Mouse (Mus musculus): ENCODE measurements around the gene Bfsp1. TPM values are rescaled to one million over a fixed set of nuclear protein-coding genes. Genes with fewer than 3 reads are reported as not detected.
A peak's percentile ranks its signal among the peaks of the same experiment; 100 is the strongest.

Gene Bfsp1
- total RNA-seq, 1 experiment, result 0.62 TPM

DNA sequence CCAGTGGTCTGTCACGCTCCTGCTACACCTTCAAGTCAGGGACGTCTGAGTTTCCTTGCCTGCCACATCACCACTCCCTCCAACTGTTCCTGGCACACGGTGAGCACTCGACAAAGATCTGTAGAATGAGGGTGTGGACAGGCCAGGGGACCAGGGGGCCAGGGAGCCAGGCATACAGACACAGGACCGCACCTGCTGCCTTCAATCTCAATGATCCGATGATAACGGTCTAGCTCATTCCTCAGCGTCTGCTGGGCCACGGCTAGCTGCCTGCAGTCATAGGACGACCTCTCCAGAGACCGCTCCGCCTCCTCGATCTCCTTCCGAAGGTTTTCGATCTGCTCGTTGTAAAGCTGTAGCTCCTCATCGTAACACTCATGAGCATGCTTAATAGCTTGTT is 31.3 kb downstream of the Bfsp1 start:
- no peak for TF ChIP-seq ZC3H11A (IDR thresholded peaks at IDR 0.05; ENCODE audit: borderline replicate concordance, low read depth, low read length)
- TF ChIP-seq CHD2 (IDR thresholded peaks at IDR 0.05; ENCODE audit: low read depth, low read length), result no peak
- TF ChIP-seq HCFC1 (IDR thresholded peaks at IDR 0.05; ENCODE audit: borderline replicate concordance, insufficient read depth, low read length), result no peak
- TF ChIP-seq ZNF384 (IDR thresholded peaks at IDR 0.05; ENCODE audit: low read depth, low read length), result no peak
- no peak for TF ChIP-seq MAFK (IDR thresholded peaks at IDR 0.05; ENCODE audit: insufficient read depth, low read depth, low read length)

GRCm38 (mm10) chr2:143813461-143813860 is 49.5 kb downstream of the Bfsp1 start:
- Histone ChIP-seq H3K9me3 (ENCODE audit: control insufficient read depth, insufficient read depth, low read depth, low read length) (no peaks in the 10 kb centered on the region), H3K4me3 (ENCODE audit: insufficient read depth in 1 of 2, low read depth in 1 of 2, low read length in 2 of 2, poor library complexity in 1 of 2, severe bottlenecking in 1 of 2) (no peak overlapping the region), H3K36me3 (ENCODE audit: control insufficient read depth, insufficient read depth, low read length, poor library complexity, severe bottlenecking) (no peaks in the 10 kb centered on the region), H3K9ac (ENCODE audit: insufficient read depth, low read depth, low read length, poor library complexity, severe bottlenecking) (no peak overlapping the region), H3K27ac (ENCODE audit: insufficient read depth, low read depth, low read length, poor library complexity, severe bottlenecking) (no peak overlapping the region), H3K4me1 (ENCODE audit: control insufficient read depth in 2 of 2, insufficient read depth in 2 of 2, low read length in 2 of 2, poor library complexity in 1 of 2) (no peaks in the 10 kb centered on the region)
- in situ Hi-C loops (cut with MboI; ENCODE audit: low sequenced_read_pairs in 2 of 2, unreplicated experiment in 2 of 2), result no loop called here
- no peak for TF ChIP-seq HCFC1 (IDR thresholded peaks at IDR 0.05; ENCODE audit: borderline replicate concordance, insufficient read depth, low read length)
- no peak for TF ChIP-seq ZC3H11A (IDR thresholded peaks at IDR 0.05; ENCODE audit: borderline replicate concordance, low read depth, low read length)
- TF ChIP-seq ZNF384 (IDR thresholded peaks at IDR 0.05; ENCODE audit: low read depth, low read length), result no peak
- TF ChIP-seq CHD2 (IDR thresholded peaks at IDR 0.05; ENCODE audit: low read depth, low read length), result no peak
- TF ChIP-seq MAFK (IDR thresholded peaks at IDR 0.05; ENCODE audit: insufficient read depth, low read depth, low read length), result no peak
- DNase-seq (ENCODE audit: low read depth, low spot score), result no peak

More for the DNA sequence above, 31.3 kb downstream of the Bfsp1 start:
- H3K36me3 ChIP-seq (ENCODE audit: control insufficient read depth, insufficient read depth, low read length, poor library complexity, severe bottlenecking), result no peaks in the 10 kb centered on the region
- H3K4me3 ChIP-seq (ENCODE audit: insufficient read depth in 1 of 2, low read depth in 1 of 2, low read length in 2 of 2, poor library complexity in 1 of 2, severe bottlenecking in 1 of 2), result no peak overlapping the region
- DNase-seq (ENCODE audit: low read depth, low spot score), result no peak
- no peaks in the 10 kb centered on the region for H3K9me3 ChIP-seq (ENCODE audit: control insufficient read depth, insufficient read depth, low read depth, low read length)
- no peak overlapping the region for H3K27ac ChIP-seq (ENCODE audit: insufficient read depth, low read depth, low read length, poor library complexity, severe bottlenecking)
- H3K9ac ChIP-seq (ENCODE audit: insufficient read depth, low read depth, low read length, poor library complexity, severe bottlenecking), result no peak overlapping the region
- no peaks in the 10 kb centered on the region for H3K4me1 ChIP-seq (ENCODE audit: control insufficient read depth in 2 of 2, insufficient read depth in 2 of 2, low read length in 2 of 2, poor library complexity in 1 of 2)
- in situ Hi-C loops (cut with MboI; ENCODE audit: low sequenced_read_pairs in 2 of 2, unreplicated experiment in 2 of 2), result loop anchor here in 1 of 2 experiments (25.0 kb wide), 1 partner anchor 381 kb away; no protein-coding TSS in a partner anchor

- TF ChIP-seq ZNF384 (IDR thresholded peaks at IDR 0.05; ENCODE audit: low read depth, low read length), result no peak
- no peak for TF ChIP-seq CHD2 (IDR thresholded peaks at IDR 0.05; ENCODE audit: low read depth, low read length)
- no peak for TF ChIP-seq MAFK (IDR thresholded peaks at IDR 0.05; ENCODE audit: insufficient read depth, low read depth, low read length)
- no peak for TF ChIP-seq ZC3H11A (IDR thresholded peaks at IDR 0.05; ENCODE audit: borderline replicate concordance, low read depth, low read length)
- TF ChIP-seq HCFC1 (IDR thresholded peaks at IDR 0.05; ENCODE audit: borderline replicate concordance, insufficient read depth, low read length), result no peak
- Histone ChIP-seq H3K4me1 (ENCODE audit: control insufficient read depth in 2 of 2, insufficient read depth in 2 of 2, low read length in 2 of 2, poor library complexity in 1 of 2) (no peaks in the 10 kb centered on the region), H3K27ac (ENCODE audit: insufficient read depth, low read depth, low read length, poor library complexity, severe bottlenecking) (no peak overlapping the region), H3K4me3 (ENCODE audit: insufficient read depth in 1 of 2, low read depth in 1 of 2, low read length in 2 of 2, poor library complexity in 1 of 2, severe bottlenecking in 1 of 2) (no peak overlapping the region), H3K36me3 (ENCODE audit: control insufficient read depth, insufficient read depth, low read length, poor library complexity, severe bottlenecking) (no peaks in the 10 kb centered on the region), H3K9ac (ENCODE audit: insufficient read depth, low read depth, low read length, poor library complexity, severe bottlenecking) (no peak overlapping the region), H3K9me3 (ENCODE audit: control insufficient read depth, insufficient read depth, low read depth, low read length) (no peaks in the 10 kb centered on the region)
- in situ Hi-C loops (cut with MboI; ENCODE audit: low sequenced_read_pairs in 2 of 2, unreplicated experiment in 2 of 2), result no loop called here
- DNase-seq (ENCODE audit: low read depth, low spot score), result no peak
Measured at GRCm38 (mm10) chr2:143812262-143812661, 50.7 kb downstream of the Bfsp1 start.

GRCm38 (mm10) chr2:143808789-143809188 is 54.2 kb downstream of the Bfsp1 start:
- Histone ChIP-seq H3K4me3 (ENCODE audit: insufficient read depth in 1 of 2, low read depth in 1 of 2, low read length in 2 of 2, poor library complexity in 1 of 2, severe bottlenecking in 1 of 2) (no peak overlapping the region), H3K36me3 (ENCODE audit: control insufficient read depth, insufficient read depth, low read length, poor library complexity, severe bottlenecking) (no peaks in the 10 kb centered on the region), H3K9ac (ENCODE audit: insufficient read depth, low read depth, low read length, poor library complexity, severe bottlenecking) (no peak overlapping the region), H3K4me1 (ENCODE audit: control insufficient read depth in 2 of 2, insufficient read depth in 2 of 2, low read length in 2 of 2, poor library complexity in 1 of 2) (no peaks in the 10 kb centered on the region), H3K27ac (ENCODE audit: insufficient read depth, low read depth, low read length, poor library complexity, severe bottlenecking) (no peak overlapping the region), H3K9me3 (ENCODE audit: control insufficient read depth, insufficient read depth, low read depth, low read length) (no peaks in the 10 kb centered on the region)
- TF ChIP-seq ZNF384 (IDR thresholded peaks at IDR 0.05; ENCODE audit: low read depth, low read length) (no peak), HCFC1 (IDR thresholded peaks at IDR 0.05; ENCODE audit: borderline replicate concordance, insufficient read depth, low read length) (no peak), CHD2 (IDR thresholded peaks at IDR 0.05; ENCODE audit: low read depth, low read length) (no peak), ZC3H11A (IDR thresholded peaks at IDR 0.05; ENCODE audit: borderline replicate concordance, low read depth, low read length) (no peak), MAFK (IDR thresholded peaks at IDR 0.05; ENCODE audit: insufficient read depth, low read depth, low read length) (no peak)
- in situ Hi-C loops (cut with MboI; ENCODE audit: low sequenced_read_pairs in 2 of 2, unreplicated experiment in 2 of 2), result no loop called here
- peak; percentile 12 for DNase-seq (ENCODE audit: low read depth, low spot score)

Data from ES-E14 (cell line).